Mouse (Mus musculus) stomach, embryonic 14.5 days (tissue): ENCODE data around the gene Trpc5. TPM values are rescaled to one million over a fixed set of nuclear protein-coding genes. Genes with fewer than 3 reads are reported as not detected.

Experiments used
- ATAC-seq: fragments of 200-750 bp; cut with Nextera tagmentation; 2 replicates; pipeline ENCODE4 v1.8.0; 2017; ENCODE audit warnings: low read depth, moderate TSS enrichment; ENCODE audit not compliant: insufficient number of reproducible peaks, insufficient read depth, low FRiP score
- H3K27ac ChIP-seq: fragments of 300-500 bp; sonication (generic); 2 replicates; pipeline ENCODE4 v1.5.1; 2014; ENCODE audit warnings: mild to moderate bottlenecking, low read length, moderate library complexity, mixed read lengths
- H3K27me3 ChIP-seq: fragments of 300-500 bp; sonication (generic); 2 replicates; pipeline ENCODE4 v1.6.1; 2014; ENCODE audit warnings: low read length, control low read depth, mixed read lengths; ENCODE audit not compliant: control insufficient read depth, insufficient read depth
- H3K36me3 ChIP-seq: fragments of 300-500 bp; sonication (generic); 2 replicates; pipeline ENCODE4 v1.6.1; 2014; ENCODE audit warnings: mild to moderate bottlenecking, control low read depth, low read length, moderate library complexity, mixed read lengths; ENCODE audit not compliant: control insufficient read depth, insufficient read depth
- H3K4me1 ChIP-seq: fragments of 300-500 bp; sonication (generic); 2 replicates; pipeline ENCODE4 v1.6.1; 2014; ENCODE audit warnings: low read length, control low read depth, mixed read lengths; ENCODE audit not compliant: control insufficient read depth, insufficient read depth
- H3K4me2 ChIP-seq: fragments of 300-500 bp; sonication (generic); replicated peaks from 2 replicates; pipeline ENCODE4 v1.6.1; 2014; ENCODE audit warnings: low read depth, low read length, control low read depth
- H3K4me3 ChIP-seq: fragments of 300-500 bp; sonication (generic); 2 replicates; pipeline ENCODE4 v1.5.1; 2014; ENCODE audit warnings: low read depth, low read length, control low read depth
- H3K9ac ChIP-seq: fragments of 300-500 bp; sonication (generic); replicated peaks from 2 replicates; pipeline ENCODE4 v1.6.1; 2014; ENCODE audit warnings: low read depth, mild to moderate bottlenecking, control low read depth, low read length, moderate library complexity, mixed read lengths
- H3K9me3 ChIP-seq: fragments of 300-500 bp; sonication (generic); 2 replicates; pipeline ENCODE4 v1.6.1; 2016; ENCODE audit warnings: low read depth, low read length, control low read depth; ENCODE audit not compliant: control insufficient read depth
- WGBS: fragments of 180-500 bp; shearing (Covaris S2); extraction: QIAGEN DNeasy Blood & Tissue Kit; methylation state at CpG from one replicate; pipeline ENCODE4 v1.1.7; 2014; 5-methylcytosine and 5-hydroxymethylcytosine counted together
- polyA plus RNA-seq: library from polyadenylated mRNA; unstranded; fragments of >200 nt; fragmentation: Nextera tagmentation; extraction: Ambion mirVana; gene quantifications from 2 replicates; pipeline ENCODE4 v1.2.1, GENCODE M21; 2014

Gene Trpc5
- polyA plus RNA-seq: 0.90 and 1.00 TPM in 2 replicates

DNA sequence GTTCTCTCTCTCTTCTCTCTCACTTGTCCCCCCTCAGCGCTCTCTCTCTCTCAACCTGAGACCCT is at the start of gene Trpc5:
Gene Trpc5 (minus strand): TSS at position 39 of the 65 bp plus-strand sequence.
- H3K27me3 ChIP-seq: no peaks in the 10 kb centered on the region
- 27% methylated on average over 1 of the region's 1 CpGs for WGBS
- peak within 1 kb of the TSS; percentile 33 for H3K4me3 ChIP-seq
- 0 out of 2 replicates have a peak within 1 kb of the TSS, but pooled peaks have one; percentile 21 for H3K9ac ChIP-seq
- H3K9me3 ChIP-seq: no peaks in the 10 kb centered on the region
- H3K36me3 ChIP-seq: no peaks in the 10 kb centered on the region
- ATAC-seq: no peak
- peak within 1 kb of the TSS; percentile 55 for H3K4me2 ChIP-seq
- H3K27ac ChIP-seq: no peak within 1 kb of the TSS
- no peaks in the 10 kb centered on the region for H3K4me1 ChIP-seq

DNA sequence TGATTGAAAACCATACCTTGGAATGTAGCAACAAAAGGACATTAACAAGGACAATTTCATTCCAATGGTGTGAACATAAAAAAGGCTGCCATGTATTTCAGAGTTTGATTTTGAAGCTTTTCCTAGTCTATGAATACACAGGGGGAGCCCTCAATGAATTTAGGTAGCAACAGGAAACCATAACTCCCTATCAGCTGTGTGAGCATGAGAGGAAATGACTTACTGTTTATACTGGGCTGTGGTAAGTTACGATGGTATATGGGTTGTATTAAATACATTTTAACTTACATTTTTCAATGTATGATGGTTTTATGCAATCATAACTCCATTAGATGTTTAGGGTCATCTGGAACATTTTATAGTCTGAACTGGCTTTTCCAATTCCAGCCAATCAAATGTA is 28.4 kb upstream of the Trpc5 start:
- Histone ChIP-seq H3K4me2 (no peak overlapping the region), H3K9me3 (no peaks in the 10 kb centered on the region), H3K27me3 (no peaks in the 10 kb centered on the region), H3K9ac (no peak overlapping the region), H3K27ac (no peak overlapping the region), H3K4me3 (no peak overlapping the region), H3K36me3 (no peaks in the 10 kb centered on the region), H3K4me1 (no peaks in the 10 kb centered on the region)
- ATAC-seq: no peak
- 69% methylated on average over 1 of the region's 1 CpGs for WGBS

DNA sequence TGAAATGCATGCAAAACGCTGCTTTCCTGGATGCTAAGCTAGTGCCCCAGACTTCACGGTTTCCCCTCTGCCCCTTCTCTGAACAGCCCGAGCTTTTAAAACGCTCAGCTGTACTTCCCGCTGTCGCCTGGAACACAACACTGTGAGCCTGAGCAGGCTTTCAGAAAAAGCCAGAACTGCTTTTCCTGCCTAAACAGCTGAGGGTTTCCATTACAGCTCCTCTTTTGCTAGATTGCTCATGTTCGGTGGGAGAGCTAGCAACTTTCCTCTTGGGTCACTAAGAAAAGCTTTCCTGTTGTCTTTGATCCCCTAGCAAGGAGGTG is 1.8 kb upstream of the Trpc5 start:
- no peak overlapping the region for H3K27ac ChIP-seq
- peak overlapping the region; percentile 55 for H3K4me2 ChIP-seq
- no peak overlapping the region for H3K9ac ChIP-seq
- H3K4me3 ChIP-seq: peak overlapping the region; percentile 33; the same call in 1 of the 2 replicates
- H3K36me3 ChIP-seq: no peaks in the 10 kb centered on the region
- H3K9me3 ChIP-seq: no peaks in the 10 kb centered on the region
- H3K27me3 ChIP-seq: no peaks in the 10 kb centered on the region
- ATAC-seq: no peak
- no peaks in the 10 kb centered on the region for H3K4me1 ChIP-seq
- WGBS: 15% methylated on average over 7 of the region's 7 CpGs

DNA sequence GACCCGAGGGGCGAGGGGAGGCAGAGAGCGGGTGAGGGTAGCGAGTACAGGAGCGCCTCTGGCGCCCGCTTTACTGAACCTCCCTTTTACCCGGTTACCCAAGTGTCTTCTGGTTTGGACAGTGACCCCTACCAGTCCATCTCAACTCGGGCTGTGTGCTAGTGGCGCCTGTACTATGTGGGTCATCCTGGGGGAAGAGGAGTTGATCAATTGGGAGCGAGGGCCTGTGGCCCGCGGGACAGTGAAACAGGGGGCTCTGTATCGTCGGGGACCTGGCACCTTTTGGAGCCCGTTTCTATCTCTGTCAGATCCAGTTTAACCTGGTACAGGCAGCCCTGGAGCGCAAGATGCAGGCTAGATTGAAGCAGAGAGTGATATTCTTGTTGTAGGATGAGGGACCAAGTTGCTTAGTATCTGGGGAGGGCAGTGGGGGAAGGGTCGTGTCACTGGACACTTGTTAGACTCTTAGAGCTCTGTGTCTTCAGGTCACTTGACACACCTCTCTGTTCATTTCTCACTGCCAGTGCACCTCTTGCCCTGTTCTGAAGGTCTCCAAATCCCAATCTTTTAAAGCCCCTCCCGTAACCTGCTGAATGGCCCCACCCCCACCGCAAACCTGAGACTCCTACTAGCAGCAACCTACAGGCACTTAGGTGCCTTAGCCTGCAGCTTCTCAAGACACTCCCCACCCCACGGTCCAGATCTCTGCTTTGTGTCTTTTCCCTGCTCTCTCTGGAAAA is 1.3 kb upstream of the Trpc5 start:
- no peaks in the 10 kb centered on the region for H3K27me3 ChIP-seq
- no peaks in the 10 kb centered on the region for H3K36me3 ChIP-seq

DNA sequence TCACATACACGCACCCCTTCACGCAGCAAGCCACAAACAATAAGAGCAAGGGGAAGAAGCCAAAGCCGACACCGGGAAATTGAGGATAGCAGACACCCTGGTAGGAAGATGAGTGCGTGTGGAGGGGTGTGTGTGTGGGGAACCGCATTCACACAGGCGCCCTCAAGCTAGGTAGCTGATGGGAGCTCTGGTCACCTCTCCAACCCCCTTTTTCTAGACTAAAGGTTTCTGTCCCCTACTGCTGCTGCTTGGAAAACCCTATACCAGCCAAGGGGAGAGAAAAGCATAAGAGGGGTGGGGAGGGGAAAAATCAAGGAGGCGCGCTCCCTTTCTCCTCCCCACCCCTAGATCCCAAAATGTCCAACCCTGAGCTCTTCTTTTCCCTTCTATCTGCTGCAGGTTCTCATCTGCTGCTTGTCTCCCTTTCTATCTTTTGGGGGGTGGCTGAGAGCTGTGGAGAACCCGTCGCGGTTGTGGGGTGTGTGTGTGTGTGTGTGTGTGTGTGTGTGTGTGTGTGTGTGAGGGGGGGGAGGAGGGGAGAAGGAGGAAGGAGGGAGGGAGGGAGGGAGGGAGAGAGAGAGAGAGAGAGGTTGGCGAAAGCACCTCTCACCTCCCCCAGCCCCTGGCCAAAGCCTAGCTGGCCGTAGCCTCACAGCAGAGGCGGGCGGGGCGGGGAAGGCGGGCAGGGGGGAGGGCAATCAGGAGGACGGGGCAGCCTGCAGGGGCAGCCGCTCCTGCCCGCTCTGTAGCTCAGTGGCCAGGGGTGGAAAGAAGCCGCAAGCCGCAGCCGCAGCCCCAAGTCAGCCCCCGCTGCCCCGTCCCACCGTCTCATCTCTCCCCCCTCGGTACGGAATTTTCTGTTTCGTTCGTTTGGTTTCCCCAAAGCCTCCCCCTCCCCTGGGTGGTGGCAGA is 483 bp upstream of the Trpc5 start, which contains the start of gene Rtl4:
Gene Rtl4 (plus strand): TSS at position 701 of the 912 bp plus-strand sequence.
- no peaks in the 10 kb centered on the region for H3K36me3 ChIP-seq
- H3K4me3 ChIP-seq: peak within 1 kb of the TSS; percentile 33
- H3K9ac ChIP-seq: 0 out of 2 replicates have a peak within 1 kb of the TSS, but pooled peaks have one; percentile 21
- no peaks in the 10 kb centered on the region for H3K4me1 ChIP-seq
- H3K27ac ChIP-seq: 0 out of 2 replicates have a peak within 1 kb of the TSS, but pooled peaks have one; percentile 10
- H3K9me3 ChIP-seq: no peaks in the 10 kb centered on the region
- peak within 1 kb of the TSS; percentile 55 for H3K4me2 ChIP-seq
- peak; percentile 56; the same call in 1 of the 2 replicates for ATAC-seq
- 28% methylated on average over 23 of the region's 31 CpGs for WGBS
- no peaks in the 10 kb centered on the region for H3K27me3 ChIP-seq

More for the DNA sequence above, 1.3 kb upstream of the Trpc5 start:
- Histone ChIP-seq H3K27ac (0 out of 2 replicates have a peak overlapping the region, but pooled peaks have one; percentile 10), H3K4me1 (no peaks in the 10 kb centered on the region), H3K4me2 (peak overlapping the region; percentile 55), H3K4me3 (peak overlapping the region; percentile 33), H3K9me3 (no peaks in the 10 kb centered on the region), H3K9ac (0 out of 2 replicates have a peak overlapping the region, but pooled peaks have one; percentile 21)
- 21% methylated on average over 21 of the region's 21 CpGs for WGBS
- ATAC-seq: peak; percentile 56; the same call in 1 of the 2 replicates

DNA sequence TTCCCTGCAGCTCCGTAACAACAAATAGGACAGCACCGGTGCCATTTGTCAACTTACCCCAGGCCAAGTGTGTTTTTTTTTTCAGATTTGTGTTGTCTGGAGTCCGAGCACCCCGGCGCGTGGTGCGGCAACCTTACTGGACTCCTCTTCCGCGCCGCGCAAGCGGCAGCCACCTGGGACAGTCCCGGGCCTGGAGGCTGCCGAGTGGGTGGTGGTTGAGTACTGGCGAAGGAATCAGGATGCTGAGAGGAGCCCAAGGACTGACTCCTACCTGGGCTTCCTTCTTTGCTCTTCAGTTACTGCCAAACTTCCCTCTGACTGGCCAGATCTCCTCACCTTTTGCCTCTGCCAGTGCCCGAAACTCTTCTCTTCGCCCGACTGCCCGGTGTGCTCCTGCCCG is 238 bp downstream of the Trpc5 start:
- Histone ChIP-seq H3K27me3 (no peaks in the 10 kb centered on the region), H3K4me3 (peak overlapping the region; percentile 13; the same call in 1 of the 2 replicates), H3K27ac (no peak overlapping the region), H3K9ac (no peak overlapping the region), H3K4me2 (peak overlapping the region; percentile 55), H3K36me3 (no peaks in the 10 kb centered on the region), H3K4me1 (no peaks in the 10 kb centered on the region), H3K9me3 (no peaks in the 10 kb centered on the region)
- no peak for ATAC-seq
- 26% methylated on average over 20 of the region's 20 CpGs for WGBS

DNA sequence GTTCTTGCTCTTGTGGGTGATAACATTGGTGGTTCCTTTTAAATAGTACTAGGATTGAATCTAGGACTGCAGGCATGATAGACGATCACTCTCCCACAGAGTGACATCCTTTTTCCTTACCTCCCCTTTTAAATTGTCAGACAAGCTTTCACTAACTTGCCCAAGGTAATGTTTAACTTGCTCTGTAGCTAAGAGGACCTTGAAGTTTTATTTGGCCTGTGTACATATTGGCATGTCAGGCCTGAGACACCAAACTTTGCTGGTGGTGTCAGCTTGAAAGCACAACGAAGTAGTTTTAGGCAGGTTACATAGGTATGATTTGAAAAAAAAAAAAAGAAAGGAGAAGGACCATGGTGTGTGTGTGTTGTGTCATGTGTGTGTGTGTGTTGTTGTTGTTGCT is 35.8 kb downstream of the Trpc5 start:
- H3K27me3 ChIP-seq: no peaks in the 10 kb centered on the region
- no peak overlapping the region for H3K4me3 ChIP-seq
- no peak for ATAC-seq
- no peaks in the 10 kb centered on the region for H3K4me1 ChIP-seq
- H3K9me3 ChIP-seq: no peaks in the 10 kb centered on the region
- H3K4me2 ChIP-seq: no peak overlapping the region
- H3K27ac ChIP-seq: no peak overlapping the region
- H3K9ac ChIP-seq: no peak overlapping the region
- 67% methylated on average over 2 of the region's 2 CpGs for WGBS
- H3K36me3 ChIP-seq: no peaks in the 10 kb centered on the region

DNA sequence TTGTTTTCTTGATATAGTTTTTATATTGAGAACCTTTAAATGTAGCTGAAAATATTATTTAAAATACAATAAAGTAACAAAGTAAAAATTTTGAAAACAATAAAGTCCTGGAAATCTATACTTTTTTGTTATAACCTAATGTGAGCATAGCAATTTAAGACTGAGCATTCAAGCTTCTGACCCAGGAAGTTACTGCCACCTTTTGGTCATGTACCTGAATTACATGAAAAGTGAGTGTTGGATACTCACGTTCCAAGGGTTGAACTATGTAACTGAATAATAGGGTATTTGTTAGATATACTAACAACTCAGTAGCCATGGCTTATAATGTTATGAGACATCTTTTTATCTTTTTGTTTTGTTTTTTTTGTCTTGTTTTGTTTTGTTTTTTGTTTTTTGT is 42.6 kb downstream of the Trpc5 start:
- ATAC-seq: no peak
- Histone ChIP-seq H3K27me3 (no peaks in the 10 kb centered on the region), H3K9ac (no peak overlapping the region), H3K4me2 (no peak overlapping the region), H3K36me3 (no peaks in the 10 kb centered on the region), H3K9me3 (no peaks in the 10 kb centered on the region), H3K4me1 (no peaks in the 10 kb centered on the region), H3K27ac (no peak overlapping the region), H3K4me3 (no peak overlapping the region)
- WGBS: 45% methylated on average over 1 of the region's 1 CpGs
